Mouse (Mus musculus): ENCODE results near the gene Hdac7. TPM values are rescaled to one million over a fixed set of nuclear protein-coding genes. Genes with fewer than 3 reads are reported as not detected.

Gene Hdac7
- polyA plus RNA-seq, 1 experiment from 2014 or later = 7.8 TPM

DNA sequence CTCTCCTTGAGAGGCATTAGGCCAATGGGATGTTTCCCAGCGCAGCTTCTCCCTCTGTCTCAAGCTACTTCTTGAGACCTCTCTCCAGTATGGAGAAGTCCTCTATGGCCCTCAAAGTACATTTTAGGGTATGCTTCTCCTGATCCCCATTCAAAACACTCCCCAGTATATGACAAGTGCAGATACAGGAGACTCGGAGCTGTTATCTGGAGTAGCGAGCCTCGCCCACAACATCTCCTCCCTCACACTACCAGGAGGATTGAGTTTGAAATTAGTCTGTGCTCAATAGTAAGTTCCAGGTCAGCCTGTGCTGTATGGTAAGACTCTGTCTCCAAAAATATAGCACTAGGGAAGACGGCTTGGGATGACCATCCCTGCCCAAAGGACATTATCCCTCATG is 6.7 kb upstream of the Hdac7 start:
- Histone ChIP-seq H3K27ac (ENCODE audit: low read depth, low read length) (no peak overlapping the region), H3K4me3 (ENCODE audit: low read depth, low read length) (no peak overlapping the region), H3K4me1 (replicated peaks; ENCODE audit: control insufficient read depth, insufficient read depth, low read length) (no peaks in the 10 kb centered on the region), H3K36me3 (ENCODE audit: control insufficient read depth, insufficient read depth) (no peaks in the 10 kb centered on the region), H3K9ac (ENCODE audit: low read depth, low read length) (no peak overlapping the region), H3K9me3 (ENCODE audit: control insufficient read depth) (no peaks in the 10 kb centered on the region), H3K27me3 (replicated peaks; ENCODE audit: control insufficient read depth, insufficient read depth, low read length) (no peaks in the 10 kb centered on the region), H3K4me2 (replicated peaks; ENCODE audit: low read depth) (no peak overlapping the region)
- WGBS = 78% methylated on average over 5 of the region's 5 CpGs
- no peak for TF ChIP-seq CTCF (IDR thresholded peaks at IDR 0.05; ENCODE audit: low read depth)
- ATAC-seq = no peak

DNA sequence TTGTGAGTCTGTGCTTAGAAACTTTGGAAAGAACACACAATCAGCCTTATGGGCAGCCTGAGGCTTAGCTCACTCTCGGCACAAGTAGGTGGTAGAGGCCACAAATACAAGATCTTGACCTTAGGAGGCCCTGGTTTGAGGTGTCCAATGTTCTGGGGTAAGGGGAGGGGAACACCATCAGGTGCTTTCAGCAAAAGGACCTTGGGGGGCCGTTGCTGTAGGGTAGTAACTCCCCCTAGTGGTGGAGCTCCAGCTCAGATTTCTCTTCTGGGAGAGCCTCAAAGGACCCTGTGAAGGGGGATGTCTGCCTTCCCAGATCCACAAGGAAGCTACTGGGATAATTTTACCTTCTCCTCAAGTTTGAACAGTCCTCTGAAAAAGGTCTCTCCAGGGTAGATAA is 6.1 kb upstream of the Hdac7 start:
- Histone ChIP-seq H3K36me3 (ENCODE audit: control insufficient read depth, insufficient read depth) (no peaks in the 10 kb centered on the region), H3K27me3 (replicated peaks; ENCODE audit: control insufficient read depth, insufficient read depth, low read length) (no peaks in the 10 kb centered on the region), H3K4me1 (replicated peaks; ENCODE audit: control insufficient read depth, insufficient read depth, low read length) (no peaks in the 10 kb centered on the region), H3K9me3 (ENCODE audit: control insufficient read depth) (no peaks in the 10 kb centered on the region), H3K4me2 (replicated peaks; ENCODE audit: low read depth) (no peak overlapping the region), H3K4me3 (ENCODE audit: low read depth, low read length) (no peak overlapping the region), H3K9ac (ENCODE audit: low read depth, low read length) (no peak overlapping the region), H3K27ac (ENCODE audit: low read depth, low read length) (no peak overlapping the region)
- WGBS = 24% methylated on average over 2 of the region's 2 CpGs
- ATAC-seq = no peak
- peak; percentile 74 for TF ChIP-seq CTCF (IDR thresholded peaks at IDR 0.05; ENCODE audit: low read depth)

DNA sequence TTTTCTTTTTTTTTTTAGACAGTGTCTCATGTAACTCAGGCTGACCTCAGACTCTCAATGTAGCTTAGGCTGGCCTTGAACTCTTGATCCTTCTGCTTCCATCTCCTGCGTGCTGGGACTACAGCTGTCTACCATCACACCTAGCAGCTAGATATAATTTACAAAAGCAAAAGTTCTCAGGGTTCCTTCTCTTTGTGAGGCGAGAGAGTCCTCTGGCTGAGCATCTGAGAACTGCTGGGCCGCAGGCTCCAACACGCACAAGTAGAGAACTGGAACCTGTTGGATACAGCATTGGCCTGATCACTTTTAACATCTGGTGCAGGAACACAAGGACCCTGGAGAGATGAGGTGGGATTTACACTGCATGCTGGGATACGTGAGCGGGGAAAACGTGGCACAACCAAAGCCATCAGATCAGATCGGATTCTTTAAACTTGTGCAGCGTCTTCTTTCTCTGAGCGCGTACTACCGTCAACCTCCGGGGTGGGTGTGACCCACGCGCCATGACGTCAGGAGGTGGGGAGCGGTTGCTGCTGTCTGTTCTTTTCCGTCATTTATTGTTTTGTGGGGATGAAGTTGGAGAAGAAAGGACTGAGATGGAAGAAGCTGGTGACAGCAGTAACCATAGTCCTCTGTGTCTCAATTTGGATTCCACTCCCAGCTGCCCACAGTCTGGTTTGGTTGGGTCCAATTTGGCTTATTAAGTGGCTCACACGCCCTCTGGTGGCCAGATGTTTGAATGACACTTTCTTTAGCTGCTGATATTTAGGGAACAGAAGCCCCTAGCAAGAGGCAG is 5.0 kb upstream of the Hdac7 start:
- no peaks in the 10 kb centered on the region for H3K4me1 ChIP-seq (replicated peaks; ENCODE audit: control insufficient read depth, insufficient read depth, low read length)
- TF ChIP-seq CTCF (IDR thresholded peaks at IDR 0.05; ENCODE audit: low read depth) = peak; percentile 91
- ATAC-seq = peak; percentile 55
- WGBS = 7% methylated on average over 19 of the region's 19 CpGs
- no peaks in the 10 kb centered on the region for H3K9me3 ChIP-seq (ENCODE audit: control insufficient read depth)
- no peak overlapping the region for H3K9ac ChIP-seq (ENCODE audit: low read depth, low read length)
- no peaks in the 10 kb centered on the region for H3K27me3 ChIP-seq (replicated peaks; ENCODE audit: control insufficient read depth, insufficient read depth, low read length)
- peak overlapping the region; percentile 14; the same call in 1 of the 2 replicates for H3K4me3 ChIP-seq (ENCODE audit: low read depth, low read length)
- H3K4me2 ChIP-seq (replicated peaks; ENCODE audit: low read depth) = peak overlapping the region; percentile 62
- H3K27ac ChIP-seq (ENCODE audit: low read depth, low read length) = no peak overlapping the region
- H3K36me3 ChIP-seq (ENCODE audit: control insufficient read depth, insufficient read depth) = no peaks in the 10 kb centered on the region

DNA sequence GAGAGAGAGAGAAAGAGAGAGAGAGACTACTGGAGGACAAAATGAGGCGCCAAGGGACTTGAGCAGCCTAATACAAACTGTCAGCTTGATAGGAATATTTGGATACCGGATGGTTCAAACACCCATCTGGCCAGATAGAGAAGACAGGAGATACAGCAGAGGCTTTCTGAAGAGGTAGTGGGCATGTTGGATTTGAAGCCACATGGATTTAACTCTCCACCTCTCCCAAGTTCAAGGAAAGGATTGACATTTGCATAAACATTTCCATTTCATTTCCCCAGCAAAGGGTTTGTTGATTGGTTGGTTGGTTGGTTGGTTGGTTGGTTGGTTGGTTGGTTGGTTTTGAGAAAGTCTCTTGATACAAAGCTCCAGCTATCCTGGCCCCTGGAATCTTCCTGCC is 3.6 kb upstream of the Hdac7 start:
- WGBS = 89% methylated on average over 2 of the region's 2 CpGs
- Histone ChIP-seq H3K27ac (ENCODE audit: low read depth, low read length) (no peak overlapping the region), H3K4me3 (ENCODE audit: low read depth, low read length) (no peak overlapping the region), H3K9me3 (ENCODE audit: control insufficient read depth) (no peaks in the 10 kb centered on the region), H3K4me2 (replicated peaks; ENCODE audit: low read depth) (no peak overlapping the region), H3K27me3 (replicated peaks; ENCODE audit: control insufficient read depth, insufficient read depth, low read length) (no peaks in the 10 kb centered on the region), H3K4me1 (replicated peaks; ENCODE audit: control insufficient read depth, insufficient read depth, low read length) (no peaks in the 10 kb centered on the region), H3K9ac (ENCODE audit: low read depth, low read length) (no peak overlapping the region), H3K36me3 (ENCODE audit: control insufficient read depth, insufficient read depth) (no peaks in the 10 kb centered on the region)
- ATAC-seq = no peak
- TF ChIP-seq CTCF (IDR thresholded peaks at IDR 0.05; ENCODE audit: low read depth) = no peak

DNA sequence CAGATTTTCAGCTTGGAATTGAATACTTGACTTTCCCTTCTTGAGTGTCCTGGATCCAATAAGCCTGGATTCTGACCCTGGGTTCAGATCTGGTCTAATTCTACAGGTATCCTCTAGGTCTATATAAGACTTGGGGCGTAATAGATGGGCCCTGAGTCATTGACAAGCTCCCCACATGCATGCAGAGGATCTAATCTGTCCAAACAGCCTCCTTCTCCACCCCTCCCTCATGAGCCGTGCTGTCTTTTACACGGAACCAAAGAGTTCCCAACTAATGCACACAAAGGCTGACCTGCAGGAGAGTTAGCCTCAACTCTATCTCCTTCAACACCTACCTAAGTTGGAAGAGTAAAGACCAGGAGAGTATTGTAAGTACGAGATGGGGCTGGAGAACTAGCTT is 3.0 kb upstream of the Hdac7 start:
- Histone ChIP-seq H3K27ac (ENCODE audit: low read depth, low read length) (no peak overlapping the region), H3K9ac (ENCODE audit: low read depth, low read length) (no peak overlapping the region), H3K4me2 (replicated peaks; ENCODE audit: low read depth) (no peak overlapping the region), H3K4me1 (replicated peaks; ENCODE audit: control insufficient read depth, insufficient read depth, low read length) (no peaks in the 10 kb centered on the region), H3K9me3 (ENCODE audit: control insufficient read depth) (no peaks in the 10 kb centered on the region), H3K27me3 (replicated peaks; ENCODE audit: control insufficient read depth, insufficient read depth, low read length) (no peaks in the 10 kb centered on the region), H3K4me3 (ENCODE audit: low read depth, low read length) (no peak overlapping the region), H3K36me3 (ENCODE audit: control insufficient read depth, insufficient read depth) (no peaks in the 10 kb centered on the region)
- 90% methylated on average over 4 of the region's 4 CpGs for WGBS
- no peak for TF ChIP-seq CTCF (IDR thresholded peaks at IDR 0.05; ENCODE audit: low read depth)
- no peak for ATAC-seq

DNA sequence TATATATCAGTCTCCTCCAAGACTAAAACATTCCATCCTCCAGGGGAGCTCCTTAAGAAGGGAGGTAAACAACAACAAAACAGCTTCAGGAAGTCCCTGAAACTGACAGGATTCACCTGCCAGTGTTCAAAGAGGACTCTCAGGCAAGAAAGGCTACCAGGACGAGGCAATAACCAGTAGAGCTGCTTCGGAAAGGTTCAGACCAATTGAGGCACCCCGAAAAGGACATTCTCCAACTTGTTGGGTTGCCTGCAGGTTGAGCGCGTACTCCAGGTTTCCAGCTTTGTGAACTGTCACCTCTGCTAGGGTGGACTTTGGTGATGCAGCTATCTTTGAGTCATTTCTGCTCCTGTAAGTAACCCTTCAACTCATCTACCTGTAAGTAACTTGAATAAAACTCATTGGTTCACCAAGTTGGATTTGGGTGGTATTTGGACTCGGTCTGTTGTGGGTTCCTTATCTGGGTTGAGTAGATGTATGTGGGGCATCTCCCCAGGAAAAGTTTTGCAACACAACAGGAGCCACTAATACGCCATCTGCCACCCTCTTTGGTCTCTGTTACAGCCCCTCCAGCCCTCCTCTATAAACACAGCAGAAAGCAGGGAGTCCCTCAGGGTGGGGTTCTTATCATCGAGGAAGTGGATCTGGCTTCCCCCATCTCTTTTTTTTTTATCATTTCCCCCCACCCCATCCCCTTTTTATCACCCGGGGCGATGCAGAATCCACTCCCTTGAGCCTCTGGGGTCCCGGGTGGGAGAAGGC is 2.0 kb upstream of the Hdac7 start:
- Histone ChIP-seq H3K4me2 (replicated peaks; ENCODE audit: low read depth) (no peak overlapping the region), H3K4me1 (replicated peaks; ENCODE audit: control insufficient read depth, insufficient read depth, low read length) (no peaks in the 10 kb centered on the region), H3K27me3 (replicated peaks; ENCODE audit: control insufficient read depth, insufficient read depth, low read length) (no peaks in the 10 kb centered on the region), H3K36me3 (ENCODE audit: control insufficient read depth, insufficient read depth) (no peaks in the 10 kb centered on the region), H3K9ac (ENCODE audit: low read depth, low read length) (no peak overlapping the region), H3K9me3 (ENCODE audit: control insufficient read depth) (no peaks in the 10 kb centered on the region), H3K4me3 (ENCODE audit: low read depth, low read length) (no peak overlapping the region), H3K27ac (ENCODE audit: low read depth, low read length) (no peak overlapping the region)
- no peak for TF ChIP-seq CTCF (IDR thresholded peaks at IDR 0.05; ENCODE audit: low read depth)
- WGBS = 85% methylated on average over 11 of the region's 11 CpGs
- ATAC-seq = no peak
